Mouse (Mus musculus): ENCODE measurements around the gene Lrp6. TPM values are rescaled to one million over a fixed set of nuclear protein-coding genes. Genes with fewer than 3 reads are reported as not detected.

Gene Lrp6
- 10 to 100 TPM; 53.4 to 57.0 TPM for total RNA-seq (2021)

DNA sequence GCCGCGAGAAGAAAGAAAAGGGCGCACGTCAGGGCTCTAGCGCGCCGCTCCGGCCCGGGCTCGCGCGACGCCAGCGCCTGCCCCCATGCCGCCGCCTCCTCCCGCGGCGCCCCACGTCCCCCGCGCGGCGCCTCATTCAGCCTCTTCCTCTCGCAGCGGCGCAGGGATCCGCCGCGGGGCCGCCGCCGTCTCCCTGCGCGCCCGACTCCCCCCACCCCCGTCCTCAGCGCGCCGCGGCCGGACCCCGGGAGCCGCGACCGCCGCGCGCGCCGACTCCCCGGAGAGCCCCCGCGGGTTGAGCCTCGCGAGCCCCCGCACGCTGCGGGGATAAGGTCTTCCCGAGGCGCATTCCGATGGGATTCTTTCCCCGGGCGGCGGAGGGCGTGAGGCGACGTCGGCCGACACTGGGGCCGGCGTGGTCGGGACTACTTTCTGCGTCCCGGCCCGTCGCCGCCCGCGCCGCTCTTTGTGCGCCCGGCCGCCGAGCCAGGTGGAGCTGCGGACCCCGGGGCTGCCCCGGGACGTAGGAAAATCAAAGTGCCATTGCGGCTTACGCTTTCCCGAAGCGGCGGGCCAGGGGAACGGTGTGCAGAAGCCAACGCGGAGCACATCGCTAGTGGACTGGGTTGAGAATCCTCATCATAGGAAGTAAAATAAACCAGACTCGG, at the start of gene Lrp6:
Gene Lrp6, minus strand, starts transcription at position 148 of the 668 bp plus-strand sequence.
- peak; percentile 90 to 91 for DNase-seq
- intact Hi-C loops (cut with DNase I), result loop anchor here (2.0 to 5.0 kb wide), 4 partner anchors 40 to 95 kb away; no protein-coding TSS in a partner anchor

DNA sequence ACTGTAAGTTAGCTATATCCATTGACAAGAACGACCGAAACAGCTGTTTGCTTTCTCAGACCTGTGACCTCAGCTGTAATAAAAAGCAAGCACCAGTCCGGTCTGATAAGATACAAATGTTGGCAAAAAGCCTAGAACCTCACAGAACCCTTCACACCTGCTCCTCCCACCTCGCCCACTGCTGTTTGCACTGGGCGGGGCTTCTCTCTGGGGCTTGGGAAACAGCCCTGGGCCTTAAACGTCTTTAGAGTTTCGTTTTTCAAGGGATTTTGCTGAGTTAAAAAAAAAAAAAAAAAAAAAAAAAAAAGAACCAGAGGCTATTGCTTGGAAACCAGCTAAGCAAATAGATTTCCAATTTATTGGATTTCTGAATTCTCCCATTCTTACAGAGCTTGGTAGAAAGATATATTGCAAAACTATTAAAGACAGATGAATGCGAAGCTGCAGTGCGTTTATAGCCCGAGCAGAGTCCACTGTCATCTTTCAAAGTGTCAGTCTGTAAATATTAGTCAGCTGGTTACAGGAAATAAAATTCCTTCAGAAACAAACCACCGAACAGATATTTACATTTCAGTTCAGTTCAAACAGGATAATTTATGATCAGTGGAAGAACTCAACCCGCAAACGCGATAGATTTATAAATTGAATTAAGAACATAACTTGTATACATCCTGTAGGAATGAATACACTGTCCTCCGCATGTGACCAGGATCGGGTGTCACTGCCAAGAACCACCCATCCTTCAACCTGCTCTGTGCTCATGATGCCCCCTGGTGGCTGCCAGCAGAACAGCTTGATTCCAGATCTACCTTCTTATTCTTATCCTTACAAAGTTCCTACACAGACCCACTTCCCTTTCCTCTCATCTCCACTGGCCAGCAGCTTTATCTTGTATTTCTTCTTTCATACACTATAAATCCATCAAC, 48.2 kb upstream of the Lrp6 start:
- intact Hi-C loops (cut with DNase I), result loop anchor here (1.0 to 2.0 kb wide), 2 partner anchors 26 to 190 kb away; no protein-coding TSS in a partner anchor
- DNase-seq, result peak; percentile 91 to 92

DNA sequence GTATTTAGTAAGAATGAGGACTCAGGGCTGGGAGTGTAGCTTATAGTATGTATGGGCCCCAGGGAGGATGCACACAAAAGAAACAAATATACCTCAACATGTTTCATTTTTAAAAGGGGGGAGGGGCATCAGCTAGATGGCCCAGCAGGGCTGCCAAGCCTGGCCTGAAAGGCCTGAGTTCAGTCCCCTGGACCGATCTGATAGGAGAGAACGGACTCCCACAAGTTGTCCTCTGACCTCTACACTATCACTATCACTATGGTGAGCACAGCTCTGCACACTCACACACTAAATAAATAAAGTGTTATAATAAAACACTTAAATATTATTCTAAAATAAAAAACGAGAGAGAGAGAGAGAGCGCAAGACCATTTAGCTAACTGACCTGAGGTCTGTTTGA, 47.6 kb upstream of the Lrp6 start:
- DNase-seq, result no peak
- intact Hi-C loops (cut with DNase I), result loop anchor here (2.0 kb wide), 1 partner anchor 26 kb away; no protein-coding TSS in a partner anchor

DNA sequence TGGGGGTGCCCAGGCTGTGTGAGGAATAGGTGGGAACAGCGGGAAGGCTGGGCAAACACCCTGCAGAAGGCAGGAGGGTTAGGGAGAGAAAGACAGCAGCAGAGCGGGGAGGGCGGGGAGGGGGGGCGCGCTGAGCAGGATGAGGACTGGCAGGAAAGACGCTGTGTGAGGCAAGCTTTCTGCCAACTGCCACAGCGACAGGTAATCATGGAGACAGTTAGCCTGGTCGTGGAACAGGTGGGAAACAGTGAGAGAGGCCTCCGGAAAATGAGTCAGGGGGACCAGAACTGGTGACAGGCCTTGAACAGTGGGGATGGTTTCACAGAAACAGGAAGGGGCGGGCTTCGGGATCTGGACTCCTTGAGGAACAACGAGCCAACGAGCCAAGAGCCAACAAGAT, 45.1 kb upstream of the Lrp6 start:
- intact Hi-C loops (cut with DNase I), result no loop called here
- DNase-seq, result no peak

DNA sequence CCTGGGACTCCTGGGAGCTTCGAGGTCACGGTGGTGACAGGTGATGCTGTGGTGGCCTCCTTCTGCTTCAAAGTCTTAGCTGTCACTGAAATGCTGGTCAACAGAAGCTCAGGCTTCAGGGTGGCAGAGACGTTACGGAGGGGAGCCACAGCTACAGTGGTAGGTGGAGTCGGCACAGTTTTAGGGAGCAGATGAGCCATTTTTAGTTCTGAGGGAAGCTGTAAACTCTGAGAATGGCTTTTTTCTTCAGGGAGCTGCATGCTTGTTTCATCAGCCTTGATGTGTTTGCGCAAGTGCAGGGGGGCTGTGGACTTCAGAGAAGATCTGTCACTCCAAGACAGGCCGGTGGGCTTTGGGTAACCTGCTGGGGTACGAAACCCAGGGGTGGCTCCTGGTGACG, 43.6 kb upstream of the Lrp6 start:
- intact Hi-C loops (cut with DNase I), result no loop called here
- DNase-seq, result no peak

DNA sequence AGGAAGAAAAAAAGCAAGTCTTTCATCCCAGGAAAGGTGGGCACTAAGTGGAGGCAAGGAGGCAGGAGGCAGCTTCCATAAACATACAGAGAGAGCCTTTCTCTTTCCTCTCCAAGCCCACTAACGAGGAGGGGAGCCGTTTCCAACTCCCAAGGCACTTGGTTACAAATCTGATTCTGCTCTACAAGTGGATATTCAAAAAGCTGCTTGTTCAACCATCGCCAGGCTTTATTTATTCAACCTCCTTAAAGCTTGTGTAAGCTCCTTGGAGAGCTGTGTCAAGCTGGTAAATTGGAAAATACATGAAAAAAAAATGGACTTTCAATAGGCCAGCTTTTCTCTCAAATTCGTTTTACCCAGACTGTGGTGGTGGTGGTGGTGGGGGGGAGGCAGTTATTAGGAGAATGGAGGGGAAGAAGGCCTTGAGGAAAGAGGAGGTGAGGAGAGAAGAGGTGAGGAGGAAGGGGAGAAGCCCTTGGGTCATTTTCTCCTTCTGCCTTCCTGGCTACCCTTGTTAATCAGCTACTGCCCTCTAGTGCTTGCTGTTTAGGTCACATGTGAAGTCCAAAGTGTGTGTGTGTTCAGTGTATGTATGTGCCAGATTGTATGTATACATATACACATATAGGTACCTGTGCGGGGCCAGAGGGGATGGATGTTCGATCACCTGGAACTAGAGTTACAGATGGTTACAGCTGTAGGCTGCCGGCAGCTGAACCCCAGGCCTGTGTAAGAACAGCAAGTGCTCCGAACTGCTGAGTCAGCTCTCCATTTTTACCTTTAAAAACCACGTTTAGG, 40.4 kb upstream of the Lrp6 start:
- DNase-seq, result peak; percentile 57 to 73
- intact Hi-C loops (cut with DNase I), result loop anchor here (2.0 to 5.0 kb wide), 4 partner anchors 40 to 700 kb away; partner anchors contain the start of gene Lrp6

DNA sequence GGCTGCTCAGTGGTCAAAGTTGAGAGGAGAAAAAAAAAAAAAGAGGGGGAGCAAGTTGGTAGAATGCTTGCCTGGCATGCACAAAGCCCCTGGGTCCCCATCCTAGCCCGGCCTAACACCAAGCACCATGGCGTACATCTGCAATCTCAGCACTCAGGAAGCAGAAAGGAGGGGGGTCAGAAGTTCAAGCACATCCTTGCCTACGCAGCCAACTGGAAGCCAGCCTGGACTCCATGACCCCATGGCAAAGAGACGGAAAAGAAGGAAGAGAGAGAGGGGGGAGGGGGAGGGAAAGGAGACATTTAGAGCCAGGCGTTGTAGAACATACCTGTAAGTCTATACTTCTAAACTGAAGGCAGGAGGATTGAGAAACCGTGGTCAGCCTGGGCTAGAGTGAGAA, 39.8 kb upstream of the Lrp6 start:
- intact Hi-C loops (cut with DNase I), result loop anchor here (2.0 to 5.0 kb wide), 4 partner anchors 40 to 699 kb away; partner anchors contain the start of gene Lrp6
- DNase-seq, result no peak

DNA sequence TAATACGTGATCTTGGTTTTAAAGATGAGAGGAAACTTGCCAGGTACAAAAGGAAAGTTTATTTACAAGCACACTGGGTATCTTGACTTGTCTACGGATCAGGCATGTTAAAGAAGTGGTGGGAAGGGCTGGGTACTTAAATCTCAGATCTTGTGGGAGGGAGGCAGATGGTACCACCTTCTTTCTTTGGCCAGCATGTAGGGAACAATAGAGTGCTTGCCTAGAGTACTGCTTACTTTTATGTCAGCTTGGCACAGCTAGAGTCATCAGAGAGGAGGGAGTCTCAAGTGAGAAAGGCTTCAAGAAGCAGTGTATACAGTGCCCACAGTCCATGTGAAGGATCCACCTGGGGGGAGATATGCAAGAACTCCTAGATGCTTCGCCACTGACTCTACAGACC, 38.4 kb upstream of the Lrp6 start:
- intact Hi-C loops (cut with DNase I), result loop anchor here (5.0 kb wide), 1 partner anchor 698 kb away; no protein-coding TSS in a partner anchor
- DNase-seq, result no peak

DNA sequence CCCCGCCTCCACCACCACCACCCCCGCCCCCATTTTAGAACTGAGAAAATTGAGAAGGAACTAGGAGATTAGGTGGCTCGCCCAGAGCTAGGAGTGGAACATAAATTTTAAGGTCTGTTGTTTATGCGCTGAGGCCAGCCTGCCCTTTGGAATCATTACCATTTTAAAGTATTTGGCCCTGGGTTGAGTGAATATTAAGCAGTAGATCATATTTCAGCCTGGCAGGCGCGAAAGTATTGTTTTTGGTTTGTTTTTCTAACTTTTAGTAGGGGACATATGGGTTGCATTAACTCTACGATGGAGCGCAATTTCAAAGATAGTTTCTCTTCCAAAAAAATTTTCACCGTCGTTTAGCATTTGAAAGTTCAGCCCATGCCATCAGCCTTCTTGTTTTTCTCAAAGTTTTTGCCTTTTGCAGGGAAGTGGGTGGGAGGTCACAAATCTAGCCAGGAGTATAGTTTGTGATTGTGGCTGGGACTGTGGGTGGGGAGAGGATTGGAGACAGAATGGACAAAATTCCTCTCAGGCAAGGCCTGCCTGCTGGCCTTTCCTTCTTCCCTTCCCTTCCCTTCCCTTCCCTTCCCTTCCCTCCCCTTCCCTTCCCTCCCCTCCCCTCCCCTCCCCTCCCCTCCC, 35.7 kb upstream of the Lrp6 start:
- DNase-seq, result no peak
- intact Hi-C loops (cut with DNase I), result no loop called here

DNA sequence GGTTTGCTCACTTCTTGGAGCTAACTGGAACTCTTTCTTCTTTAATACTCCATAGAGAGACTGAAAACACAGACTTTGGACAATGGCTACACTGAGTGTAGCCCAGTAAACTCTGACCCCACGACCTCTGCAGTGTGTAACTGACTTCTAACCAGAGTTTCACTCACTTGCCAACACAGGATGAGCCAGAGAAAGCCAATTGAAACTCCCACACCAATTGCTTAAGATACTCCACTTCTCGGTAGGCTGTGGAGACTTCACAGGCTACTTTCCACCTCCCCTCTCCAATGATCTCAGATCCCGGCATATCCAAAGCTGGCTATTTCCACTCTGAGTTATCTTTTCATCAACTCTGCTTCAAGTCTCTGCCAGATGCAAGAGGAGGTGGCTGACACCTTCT, 35.0 kb upstream of the Lrp6 start:
- intact Hi-C loops (cut with DNase I), result no loop called here
- DNase-seq, result no peak

DNA sequence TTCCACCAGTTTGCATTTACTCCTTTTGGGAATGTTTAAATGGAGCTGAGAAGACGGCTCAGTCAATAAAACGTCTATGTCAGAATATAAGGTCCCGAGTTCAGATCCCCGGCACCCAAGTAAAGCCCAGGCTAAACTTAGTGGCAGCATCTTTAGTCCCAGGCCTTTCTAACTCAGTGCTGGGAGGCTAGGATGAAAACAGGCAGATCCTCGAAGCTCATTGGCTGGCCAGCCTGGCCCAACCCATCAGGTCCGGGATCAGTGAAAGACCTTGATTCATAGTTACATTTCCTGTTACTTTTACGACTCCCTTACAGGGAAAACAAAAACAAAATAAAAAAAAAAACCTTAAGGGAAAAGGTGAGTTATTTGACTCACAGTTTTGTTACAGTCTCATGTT, 34.4 kb upstream of the Lrp6 start:
- intact Hi-C loops (cut with DNase I), result no loop called here
- no peak for DNase-seq

DNA sequence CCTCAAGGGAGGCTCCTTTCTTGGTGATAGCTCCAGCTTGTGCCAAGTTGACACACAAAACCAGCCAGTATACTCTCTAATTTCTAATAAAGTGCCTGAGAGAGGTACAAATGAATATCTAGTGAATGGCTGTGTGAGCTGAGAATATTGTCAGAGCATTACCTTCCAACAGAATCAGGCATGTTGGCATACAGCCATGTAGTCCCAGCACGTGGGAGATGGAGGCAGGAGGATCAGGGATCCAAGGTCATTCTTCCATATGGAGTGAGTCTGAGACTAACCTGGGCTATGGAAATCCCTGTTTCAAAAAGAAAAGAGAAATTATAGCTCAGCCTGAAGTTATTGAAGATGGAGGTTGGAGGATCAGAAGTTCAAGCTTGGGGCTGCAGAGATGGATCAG, 32.5 kb upstream of the Lrp6 start:
- intact Hi-C loops (cut with DNase I), result no loop called here
- DNase-seq, result no peak

DNA sequence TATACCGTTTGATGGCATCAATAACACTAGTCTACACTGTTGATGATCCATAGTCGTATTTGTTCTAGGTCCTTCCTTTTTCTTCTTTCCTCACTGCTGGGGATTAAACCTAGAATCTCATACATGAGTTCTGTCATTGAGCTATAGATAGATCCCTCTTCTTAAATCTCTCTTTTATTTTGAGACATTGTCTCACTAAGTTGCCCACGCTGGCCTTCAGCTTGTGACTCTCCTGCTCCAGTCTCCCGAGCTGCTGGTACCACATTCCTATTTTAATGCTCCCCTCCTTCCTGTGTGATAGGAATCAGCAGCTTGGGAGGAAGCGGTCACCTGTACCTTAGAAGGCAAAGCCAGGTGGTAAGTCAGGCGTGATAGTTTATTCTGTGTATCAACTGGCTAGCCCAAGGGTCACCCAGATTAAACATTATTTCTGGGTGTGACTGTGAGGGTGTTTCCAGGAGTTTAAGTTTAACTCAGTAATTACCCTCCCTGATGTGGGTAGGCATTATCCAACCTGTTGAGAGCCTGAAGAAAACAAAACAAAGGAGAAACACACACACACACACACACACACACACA, 31.0 kb upstream of the Lrp6 start:
- no peak for DNase-seq
- intact Hi-C loops (cut with DNase I), result no loop called here

DNA sequence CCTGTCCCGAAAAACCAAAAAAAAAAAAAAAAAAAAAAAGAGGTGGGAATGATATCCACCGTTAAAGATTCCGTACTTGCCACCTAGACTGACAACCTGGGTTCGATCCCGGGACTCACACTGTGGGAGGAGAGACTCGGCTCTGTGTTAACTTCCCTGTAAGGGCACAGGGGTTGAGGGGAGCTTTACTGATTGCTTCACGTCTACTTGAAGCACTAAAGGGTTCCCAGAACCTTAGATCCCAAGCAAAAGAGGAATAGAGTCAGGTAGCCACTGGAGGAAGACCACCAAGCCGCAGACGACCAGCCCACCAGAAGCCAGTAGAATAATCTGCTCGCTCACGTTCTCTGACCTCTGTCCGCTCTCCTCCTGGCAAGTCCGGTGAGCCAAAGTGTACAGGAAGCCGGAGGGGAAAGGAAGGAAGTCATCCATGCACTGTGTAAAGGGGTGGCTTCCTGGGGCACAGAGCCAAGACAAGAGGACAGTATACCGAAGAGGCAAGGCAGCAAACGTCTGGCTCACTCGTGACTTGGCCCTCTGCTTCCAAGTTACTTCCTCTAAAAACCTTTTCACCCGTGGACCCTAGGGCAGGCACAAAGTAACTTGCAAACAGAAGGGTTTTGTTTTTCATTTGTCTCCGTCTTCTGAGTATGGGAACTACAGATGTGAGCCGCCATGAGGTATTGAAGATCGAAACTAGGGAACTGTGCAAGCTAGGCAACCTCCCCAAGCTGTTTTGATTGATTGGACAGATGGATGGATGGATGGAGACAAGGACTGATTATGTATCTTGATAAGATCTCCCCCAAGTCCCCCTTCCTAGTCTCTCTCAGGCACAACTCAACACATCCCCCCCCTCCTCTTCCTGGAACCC, 28.0 kb upstream of the Lrp6 start:
- DNase-seq, result peak; percentile 65 to 67
- intact Hi-C loops (cut with DNase I), result no loop called here

DNA sequence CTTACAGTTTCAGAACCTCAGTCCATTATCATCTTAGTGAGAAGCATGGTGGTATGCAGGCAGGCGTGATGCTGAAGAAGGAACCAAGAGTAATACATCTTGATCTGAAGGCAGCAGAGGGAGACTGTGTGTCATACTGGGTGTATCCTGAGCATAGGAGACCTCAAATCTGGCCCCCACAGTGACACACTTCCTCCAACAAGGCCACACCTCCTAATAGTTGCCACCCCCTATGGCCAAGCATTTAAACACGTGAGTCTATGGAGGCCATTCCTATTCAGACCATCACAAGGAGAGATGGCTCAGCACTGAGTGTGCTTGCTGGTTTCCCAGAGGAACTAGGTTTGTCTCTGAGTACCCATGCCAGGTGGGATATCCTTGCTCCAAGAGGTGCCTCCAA, 24.8 kb upstream of the Lrp6 start:
- intact Hi-C loops (cut with DNase I), result no loop called here
- DNase-seq, result no peak

DNA sequence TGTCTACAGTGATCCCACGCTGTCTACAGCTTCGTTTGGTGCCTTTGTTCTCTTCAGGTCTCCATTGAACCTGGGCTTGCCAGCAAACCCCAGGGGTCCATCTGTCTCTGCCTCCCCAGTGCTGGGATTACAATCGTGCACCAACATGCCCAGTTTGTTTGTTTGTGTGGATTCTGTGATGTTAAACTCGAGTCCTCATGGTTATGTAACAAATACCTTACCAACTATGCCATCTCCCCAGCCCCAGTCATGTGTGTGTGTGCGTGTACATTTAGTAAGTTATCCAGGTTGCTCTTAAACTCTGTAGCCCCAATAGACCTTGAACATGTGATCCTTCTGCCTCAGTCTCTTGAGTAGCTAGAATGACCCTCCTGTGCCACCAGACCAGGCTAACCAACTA, 19.5 kb upstream of the Lrp6 start:
- intact Hi-C loops (cut with DNase I), result no loop called here
- no peak for DNase-seq

DNA sequence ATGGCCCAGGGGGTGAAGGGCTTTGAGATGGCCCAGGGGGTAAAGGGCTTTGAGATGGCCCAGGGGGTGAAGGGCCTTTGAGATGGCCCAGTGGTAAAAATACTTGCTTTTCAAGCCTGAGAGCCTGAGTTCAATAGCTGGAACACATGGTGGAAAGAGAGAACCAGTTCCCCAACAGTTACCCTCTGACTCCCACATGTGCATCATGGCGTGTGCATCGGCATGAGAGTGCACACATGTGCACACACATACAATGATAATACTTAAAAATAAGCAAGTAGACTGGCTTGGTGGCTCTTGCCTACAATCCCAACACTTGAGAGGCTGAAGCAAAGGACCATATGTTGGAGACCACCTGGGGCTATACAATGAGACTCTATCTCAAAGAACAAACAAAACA, 17.9 kb upstream of the Lrp6 start:
- DNase-seq, result no peak
- intact Hi-C loops (cut with DNase I), result no loop called here

DNA sequence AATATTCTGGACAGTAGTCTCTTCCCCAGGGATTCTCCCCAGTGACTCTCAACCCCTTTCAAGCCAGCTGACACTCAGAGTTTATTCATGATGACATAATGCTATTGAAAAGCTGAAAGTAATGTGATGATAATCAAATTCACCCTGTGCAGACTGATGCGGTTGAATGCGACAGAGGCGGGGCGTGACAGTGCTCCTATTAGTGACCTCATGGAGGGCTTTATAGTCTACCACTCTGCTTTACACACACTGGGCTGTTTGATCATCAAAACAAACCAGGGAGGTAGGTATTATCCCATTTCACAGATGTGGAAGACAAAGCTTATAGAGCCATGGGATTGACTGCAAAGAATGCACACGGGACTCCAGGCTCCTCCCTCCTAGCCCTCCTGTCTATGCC, 15.3 kb upstream of the Lrp6 start:
- intact Hi-C loops (cut with DNase I), result no loop called here

DNA sequence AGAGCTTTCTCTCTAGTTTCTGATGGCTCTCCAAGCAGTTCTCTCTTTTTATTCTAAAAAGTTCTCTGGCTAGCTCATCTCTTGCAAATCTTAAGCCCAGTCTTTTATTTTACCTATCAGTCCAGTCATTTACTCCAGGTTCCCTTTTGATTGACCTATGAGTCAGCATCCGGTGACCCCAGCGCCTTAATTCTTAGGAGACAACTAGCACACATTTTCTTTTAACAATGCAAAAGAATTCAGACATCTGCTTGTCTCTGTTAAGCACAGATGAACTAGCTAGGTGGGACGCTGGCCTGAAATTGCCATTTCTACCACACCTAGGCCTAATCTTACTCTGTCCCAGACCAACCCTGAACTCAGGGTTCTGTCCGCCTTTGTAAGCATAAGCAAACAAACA, 12.7 kb upstream of the Lrp6 start:
- intact Hi-C loops (cut with DNase I), result no loop called here
- no peak for DNase-seq

More for the DNA sequence above, 15.3 kb upstream of the Lrp6 start:
- DNase-seq, result no peak
